Mouse (Mus musculus) right cerebral cortex, adult 18-20 months (tissue): ENCODE data around the gene Gpr34.

Experiments
- DNase-seq: peaks from one replicate; pipeline ENCODE4 v3.0.0; 2022; ENCODE audit warnings: mixed read lengths

Gene Gpr34

GRCm38 (mm10) chrX:13673001-13673400, 41.1 kb downstream of the Gpr34 start:
- DNase-seq, result no peak

GRCm38 (mm10) chrX:13681748-13682147, 49.9 kb downstream of the Gpr34 start:
- no peak for DNase-seq

- DNase-seq, result no peak
Observed at GRCm38 (mm10) chrX:13686589-13686988, 54.7 kb downstream of the Gpr34 start.

GRCm38 (mm10) chrX:13688356-13688755, 56.5 kb downstream of the Gpr34 start:
- peak; percentile 50 for DNase-seq
